Mouse (Mus musculus) mouse embryonic stem cell (cell line): ENCODE results near the gene Parp16.
"Not testable (repeated sequence)": the region's sequence is repeated elsewhere in the genome, so short reads cannot be mapped to it uniquely, and the experiment has no call there.

ENCODE experiments used
- in situ Hi-C, 2 experiments: fragments of 300-500 bp; cut with MboI; formaldehyde crosslinking; loops; 1 replicate in 1 of 2; 3 replicates in 1 of 2; pipeline ENCODE4 v1.14.3; 2019 to 2020; ENCODE audit warnings: low sequenced_read_pairs in 2 of 2, low pct_unique_long_range_greater_than_20kb in 1 of 2, mixed read lengths in 1 of 2; ENCODE audit not compliant: unreplicated experiment in 1 of 2

Gene Parp16

GRCm38 (mm10) chr9:65259366-65259765 lies 64.2 kb downstream of the Parp16 start:
- in situ Hi-C loops: no loop called here

DNA sequence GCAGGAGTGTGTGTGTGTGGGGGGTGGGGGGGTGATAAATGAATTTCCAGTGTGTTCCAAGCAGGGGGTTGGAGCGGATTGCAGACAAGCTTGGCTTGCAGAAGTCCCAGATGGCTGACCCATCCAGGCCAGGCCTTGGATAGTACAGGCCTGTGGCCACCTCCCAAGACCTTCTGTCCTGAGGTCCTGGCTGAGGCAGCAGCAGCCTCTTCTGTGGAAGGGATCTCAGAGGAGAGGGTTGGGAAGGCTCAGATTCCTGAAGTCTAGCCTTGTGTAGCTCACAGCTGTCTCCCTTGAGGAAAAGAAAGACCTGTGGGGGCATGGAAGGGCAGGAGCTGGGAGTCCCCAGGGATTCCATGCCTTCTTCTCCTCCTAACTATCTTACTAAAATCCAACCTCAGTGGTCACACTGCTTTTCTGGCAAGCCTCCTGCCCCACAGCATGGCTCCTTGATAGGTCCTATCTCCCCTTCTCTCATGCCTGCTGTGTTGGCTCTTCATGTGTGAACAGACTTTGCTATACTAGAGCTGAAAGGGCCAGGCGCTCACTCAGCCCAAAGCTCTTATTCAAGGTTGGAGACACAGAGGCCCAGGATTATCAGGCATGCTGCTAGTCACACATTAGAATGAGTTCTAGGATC lies 66.6 kb downstream of the Parp16 start:
- in situ Hi-C loops: no loop called here

GRCm38 (mm10) chr9:65262641-65263120 lies 67.5 kb downstream of the Parp16 start:
- in situ Hi-C loops: no loop called here

GRCm38 (mm10) chr9:65264959-65265358 lies 69.8 kb downstream of the Parp16 start, which contains the start of gene Cilp:
Cilp (plus strand) TSS chr9:65265180.
- in situ Hi-C loops: no loop called here

DNA sequence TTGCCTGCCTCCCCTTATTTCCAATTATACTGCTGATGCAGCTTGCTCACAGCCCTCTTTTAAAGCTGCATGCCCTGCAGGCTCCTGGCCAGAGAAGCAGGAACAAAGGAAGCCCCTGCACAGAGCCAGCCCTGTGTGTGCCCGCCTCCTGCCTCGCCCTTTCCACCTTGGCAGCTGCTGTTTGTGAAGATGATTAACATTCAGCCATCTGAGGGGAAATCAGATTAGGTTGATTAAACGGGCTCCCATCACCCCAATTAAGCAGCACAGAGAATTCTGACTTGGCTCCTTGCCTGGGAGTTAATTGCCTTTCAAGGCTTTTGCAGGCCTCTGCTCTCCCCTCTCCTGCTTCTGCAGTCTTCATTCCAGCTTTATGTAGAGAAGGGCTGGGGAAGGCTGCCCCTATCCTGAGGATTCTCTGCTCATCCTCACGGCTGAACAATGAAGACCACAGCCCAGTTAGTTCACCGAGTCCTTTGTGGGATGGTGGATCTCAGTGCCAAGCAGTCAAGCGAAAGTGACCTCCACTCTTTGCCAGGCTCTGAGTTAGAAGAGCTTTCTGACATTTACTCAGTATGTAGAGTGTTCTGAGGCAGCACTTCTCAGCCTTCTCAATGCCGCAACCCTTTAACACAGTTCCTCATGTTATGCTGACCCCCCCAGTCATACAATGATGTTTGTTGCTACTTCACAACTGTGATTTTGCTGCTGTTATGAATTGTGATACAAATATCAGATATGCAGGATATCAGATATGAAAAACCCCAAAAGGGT lies 72.8 kb downstream of the Parp16 start:
- in situ Hi-C loops: no loop called here

DNA sequence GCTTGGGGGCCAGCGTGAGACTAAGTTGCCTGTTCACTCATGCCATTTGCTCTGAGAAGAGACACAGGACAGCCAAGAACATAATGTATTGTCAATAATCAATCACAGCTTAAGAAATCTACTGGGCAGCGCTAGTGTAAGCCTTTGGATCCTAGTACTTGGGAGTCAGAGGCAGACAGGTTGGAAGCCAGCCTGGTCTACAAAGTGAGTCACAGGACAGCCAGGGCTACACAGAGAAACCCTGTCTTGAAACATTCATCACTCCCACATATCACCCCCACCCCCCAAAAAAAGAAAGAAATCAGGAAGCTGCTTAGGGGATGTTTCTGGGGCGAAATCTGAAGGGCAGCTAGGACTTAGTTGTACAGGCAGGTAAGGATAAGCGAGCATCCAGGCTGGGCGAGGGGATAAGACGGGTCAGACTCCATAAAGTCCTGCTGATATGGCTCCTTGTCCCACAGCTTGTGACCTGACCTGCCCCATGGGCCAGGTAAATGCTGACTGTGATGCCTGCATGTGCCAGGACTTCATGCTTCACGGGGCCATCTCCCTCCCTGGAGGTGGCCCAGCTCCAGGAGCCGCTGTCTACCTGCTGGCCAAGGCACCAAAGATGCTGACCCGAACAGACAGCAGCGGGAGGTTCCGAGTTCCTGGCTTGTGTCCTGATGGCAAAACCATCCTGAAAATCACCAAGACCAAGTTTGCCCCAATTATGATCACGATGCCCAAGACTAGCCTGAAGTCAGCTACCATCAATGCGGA lies 78.1 kb downstream of the Parp16 start:
- in situ Hi-C loops: no loop called here

- in situ Hi-C loops: no loop called here
These were observed 78.7 kb downstream of the Parp16 start for GRCm38 (mm10) chr9:65273873-65274272.

DNA sequence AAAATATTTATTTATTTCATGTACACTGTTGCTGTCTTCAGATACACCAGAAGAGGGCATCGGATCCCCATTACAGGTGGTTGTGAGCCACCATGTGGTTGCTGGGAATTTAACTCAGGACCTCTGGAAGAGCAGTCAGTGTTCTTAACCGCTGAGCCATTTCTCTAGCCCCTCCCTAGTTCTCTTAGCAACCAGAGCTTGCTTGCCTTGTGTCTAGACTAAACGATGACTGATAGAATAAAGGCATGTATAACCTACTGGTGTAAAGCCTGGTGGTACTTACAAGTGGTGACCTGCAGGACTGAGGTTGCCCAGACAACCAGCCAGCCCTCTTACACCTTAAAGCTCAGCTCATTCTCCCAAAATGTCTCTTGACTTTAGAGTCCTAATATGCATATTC lies 79.7 kb downstream of the Parp16 start:
- in situ Hi-C loops: loop anchor here in 1 of 2 experiments (5.0 kb wide), 1 partner anchor 33 kb away; no protein-coding TSS in a partner anchor

- in situ Hi-C loops: loop anchor here in 1 of 2 experiments (5.0 kb wide), 1 partner anchor 34 kb away; no protein-coding TSS in a partner anchor
These were observed 80.8 kb downstream of the Parp16 start for GRCm38 (mm10) chr9:65275810-65276530.

GRCm38 (mm10) chr9:65281536-65282151 lies 86.5 kb downstream of the Parp16 start:
- in situ Hi-C loops: no loop called here

- in situ Hi-C loops: no loop called here
These were observed 88.1 kb downstream of the Parp16 start for GRCm38 (mm10) chr9:65283301-65283700.

DNA sequence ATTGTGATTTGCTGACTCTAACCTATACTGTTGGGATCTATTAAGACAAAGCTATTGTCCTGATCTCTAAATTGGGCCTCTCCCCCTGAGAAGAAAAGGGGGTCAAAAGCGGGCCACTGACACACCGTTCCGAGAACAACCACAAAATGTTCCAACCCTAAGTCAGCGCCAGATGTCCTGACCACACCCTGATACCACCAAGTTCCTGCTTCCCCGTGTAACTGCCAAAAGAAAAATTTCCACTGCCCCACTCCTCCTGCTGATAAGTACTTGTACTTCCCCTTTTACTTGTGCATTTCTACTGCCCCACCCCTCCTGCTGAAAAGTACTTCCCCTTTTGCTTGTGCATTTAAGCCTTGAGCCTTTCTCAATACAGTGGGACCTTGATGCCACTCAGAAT lies 93.1 kb downstream of the Parp16 start:
- in situ Hi-C loops: not testable (repeated sequence)
